Mouse (Mus musculus): ENCODE measurements at regions not wholly inside any gene's neighbourhood (a gene's known extent, or its start where the extent isn't known, plus 50 kb on each side); places are given as distances from the start of the nearest gene placed in this dataset.

DNA sequence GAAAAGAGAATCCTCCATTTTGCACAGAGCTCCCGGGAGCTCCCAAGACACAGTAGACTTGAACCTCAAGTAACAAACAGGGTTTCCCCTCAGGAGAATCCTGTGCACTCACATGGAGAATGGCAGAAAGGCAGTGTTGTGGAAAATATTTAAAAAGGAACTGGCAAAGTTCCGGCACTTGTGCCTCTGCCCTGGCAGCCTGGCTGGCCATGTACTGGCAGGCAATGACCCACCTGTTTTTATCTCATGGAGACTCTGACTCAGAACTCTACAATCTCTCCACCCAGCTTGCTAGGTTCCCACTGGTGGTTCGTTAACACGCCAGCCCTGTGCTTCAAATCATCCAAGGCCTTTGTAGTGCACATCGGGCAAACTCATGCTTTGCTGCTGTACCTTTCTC, 362.3 kb upstream of the Jmjd1c start:
- DNase-seq (ENCODE audit: low spot score): no peak
- ATAC-seq (ENCODE audit: extremely low read depth, insufficient number of reproducible peaks, low FRiP score, poor library complexity, severe bottlenecking): no peak
- H3K4me3 ChIP-seq (ENCODE audit: low read depth, low read length): no peak overlapping the region
- TF ChIP-seq POLR2AphosphoS5 (IDR thresholded peaks at IDR 0.05; ENCODE audit: insufficient replicate concordance, low read depth, low read length): no peak
- no peak for TF ChIP-seq GATA1 (IDR thresholded peaks at IDR 0.05; ENCODE audit: borderline replicate concordance, low read length)
- no peak for TF ChIP-seq CTCF (IDR thresholded peaks at IDR 0.05; ENCODE audit: low read depth, low read length)
- TF ChIP-seq GATA2 (IDR thresholded peaks at IDR 0.05; ENCODE audit: borderline replicate concordance, low read depth, low read length): no peak
- TF ChIP-seq TAL1 (conservative IDR thresholded peaks at IDR 0.05; ENCODE audit: low read depth, low read length): no peak
- no peaks in the 10 kb centered on the region for H3K27me3 ChIP-seq (ENCODE audit: insufficient read depth, low read length)
- H3K9me3 ChIP-seq (replicated peaks): peaks cover 12% of the 10 kb centered on the region
- H3K4me1 ChIP-seq (ENCODE audit: insufficient read depth, low read depth, low read length): no peaks in the 10 kb centered on the region
- H3K36me3 ChIP-seq (replicated peaks): no peaks in the 10 kb centered on the region

DNA sequence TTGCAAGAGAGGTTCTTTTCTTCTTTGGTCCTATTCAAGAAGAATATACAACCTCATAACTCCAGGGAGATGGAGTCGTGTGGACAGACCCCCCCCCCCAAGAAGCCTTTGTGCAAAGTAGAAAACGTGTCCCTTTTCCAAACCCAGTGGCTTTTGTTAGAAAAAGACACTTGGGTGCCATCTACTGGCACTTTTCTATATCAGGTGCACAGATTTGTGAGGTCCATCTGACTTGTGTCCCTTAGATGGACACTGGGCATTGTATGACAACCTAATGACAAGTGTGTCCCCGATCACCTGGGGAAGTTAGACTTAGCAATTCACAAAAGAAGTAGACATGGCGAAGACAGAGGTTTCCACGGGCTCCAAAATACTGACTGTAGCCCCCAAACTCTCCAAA, 361.1 kb upstream of the Jmjd1c start:
- Histone ChIP-seq H3K4me1 (ENCODE audit: insufficient read depth, low read depth, low read length) (no peaks in the 10 kb centered on the region), H3K9me3 (replicated peaks) (peaks cover 8% of the 10 kb centered on the region), H3K27me3 (ENCODE audit: insufficient read depth, low read length) (no peaks in the 10 kb centered on the region), H3K36me3 (replicated peaks) (no peaks in the 10 kb centered on the region), H3K4me3 (ENCODE audit: low read depth, low read length) (no peak overlapping the region)
- TF ChIP-seq CTCF (IDR thresholded peaks at IDR 0.05; ENCODE audit: low read depth, low read length): no peak
- TF ChIP-seq GATA1 (IDR thresholded peaks at IDR 0.05; ENCODE audit: borderline replicate concordance, low read length): no peak
- no peak for TF ChIP-seq POLR2AphosphoS5 (IDR thresholded peaks at IDR 0.05; ENCODE audit: insufficient replicate concordance, low read depth, low read length)
- no peak for TF ChIP-seq GATA2 (IDR thresholded peaks at IDR 0.05; ENCODE audit: borderline replicate concordance, low read depth, low read length)
- no peak for TF ChIP-seq TAL1 (conservative IDR thresholded peaks at IDR 0.05; ENCODE audit: low read depth, low read length)
- DNase-seq (ENCODE audit: low spot score): no peak
- ATAC-seq (ENCODE audit: extremely low read depth, insufficient number of reproducible peaks, low FRiP score, poor library complexity, severe bottlenecking): no peak

DNA sequence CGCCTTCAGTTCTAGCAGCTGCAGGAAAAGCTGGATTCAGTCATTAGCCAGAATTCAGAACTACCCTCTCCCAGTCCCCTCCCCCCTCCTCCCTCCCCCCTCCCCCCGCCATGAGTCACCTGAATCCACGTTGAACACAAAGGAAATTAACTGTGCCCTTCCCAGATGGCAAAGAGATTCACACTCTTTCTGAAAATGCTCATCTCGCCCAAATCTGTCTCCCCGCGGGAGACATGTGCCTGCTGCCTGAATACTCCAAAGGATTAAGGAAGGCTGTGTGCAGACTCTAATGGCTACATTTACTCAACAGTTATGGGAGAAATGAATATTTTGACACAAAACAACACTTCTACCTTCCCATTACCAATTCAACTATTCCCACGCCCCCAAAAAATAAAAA, 356.9 kb upstream of the Jmjd1c start:
- H3K9me3 ChIP-seq (replicated peaks): peaks cover 11% of the 10 kb centered on the region; the same call in 1 of the 2 replicates
- no peaks in the 10 kb centered on the region for H3K36me3 ChIP-seq (replicated peaks)
- no peak overlapping the region for H3K4me3 ChIP-seq (ENCODE audit: low read depth, low read length)
- no peak for TF ChIP-seq GATA2 (IDR thresholded peaks at IDR 0.05; ENCODE audit: borderline replicate concordance, low read depth, low read length)
- no peak for TF ChIP-seq TAL1 (conservative IDR thresholded peaks at IDR 0.05; ENCODE audit: low read depth, low read length)
- TF ChIP-seq GATA1 (IDR thresholded peaks at IDR 0.05; ENCODE audit: borderline replicate concordance, low read length): no peak
- TF ChIP-seq POLR2AphosphoS5 (IDR thresholded peaks at IDR 0.05; ENCODE audit: insufficient replicate concordance, low read depth, low read length): no peak
- no peak for TF ChIP-seq CTCF (IDR thresholded peaks at IDR 0.05; ENCODE audit: low read depth, low read length)
- no peaks in the 10 kb centered on the region for H3K27me3 ChIP-seq (ENCODE audit: insufficient read depth, low read length)
- ATAC-seq (ENCODE audit: extremely low read depth, insufficient number of reproducible peaks, low FRiP score, poor library complexity, severe bottlenecking): no peak
- no peak for DNase-seq (ENCODE audit: low spot score)
- H3K4me1 ChIP-seq (ENCODE audit: insufficient read depth, low read depth, low read length): no peaks in the 10 kb centered on the region

DNA sequence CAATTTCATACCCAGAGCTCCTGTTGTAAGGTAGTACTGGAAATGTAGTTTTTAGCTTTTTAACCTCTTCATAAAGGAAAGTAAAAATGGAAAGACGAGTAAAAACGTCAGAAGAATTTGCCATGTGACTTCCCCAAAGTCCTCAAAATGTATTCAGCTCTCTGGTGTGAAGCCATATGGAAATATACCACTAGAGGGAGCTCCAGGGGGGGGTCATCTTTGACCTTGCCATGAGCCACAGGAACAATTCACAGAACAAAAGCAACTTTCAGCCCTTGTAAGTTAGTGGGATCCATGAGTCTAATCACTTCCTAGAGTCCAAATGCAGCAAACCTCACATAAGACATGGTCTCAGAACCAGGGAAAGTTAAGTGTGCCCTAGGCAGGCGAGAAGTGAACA, 354.1 kb upstream of the Jmjd1c start:
- DNase-seq (ENCODE audit: low spot score): no peak
- no peaks in the 10 kb centered on the region for H3K4me1 ChIP-seq (ENCODE audit: insufficient read depth, low read depth, low read length)
- no peaks in the 10 kb centered on the region for H3K36me3 ChIP-seq (replicated peaks)
- ATAC-seq (ENCODE audit: extremely low read depth, insufficient number of reproducible peaks, low FRiP score, poor library complexity, severe bottlenecking): no peak
- no peaks in the 10 kb centered on the region for H3K27me3 ChIP-seq (ENCODE audit: insufficient read depth, low read length)
- H3K9me3 ChIP-seq (replicated peaks): peaks cover 13% of the 10 kb centered on the region
- no peak overlapping the region for H3K4me3 ChIP-seq (ENCODE audit: low read depth, low read length)
- no peak for TF ChIP-seq TAL1 (conservative IDR thresholded peaks at IDR 0.05; ENCODE audit: low read depth, low read length)
- no peak for TF ChIP-seq GATA2 (IDR thresholded peaks at IDR 0.05; ENCODE audit: borderline replicate concordance, low read depth, low read length)
- TF ChIP-seq GATA1 (IDR thresholded peaks at IDR 0.05; ENCODE audit: borderline replicate concordance, low read length): no peak
- no peak for TF ChIP-seq CTCF (IDR thresholded peaks at IDR 0.05; ENCODE audit: low read depth, low read length)
- TF ChIP-seq POLR2AphosphoS5 (IDR thresholded peaks at IDR 0.05; ENCODE audit: insufficient replicate concordance, low read depth, low read length): no peak

DNA sequence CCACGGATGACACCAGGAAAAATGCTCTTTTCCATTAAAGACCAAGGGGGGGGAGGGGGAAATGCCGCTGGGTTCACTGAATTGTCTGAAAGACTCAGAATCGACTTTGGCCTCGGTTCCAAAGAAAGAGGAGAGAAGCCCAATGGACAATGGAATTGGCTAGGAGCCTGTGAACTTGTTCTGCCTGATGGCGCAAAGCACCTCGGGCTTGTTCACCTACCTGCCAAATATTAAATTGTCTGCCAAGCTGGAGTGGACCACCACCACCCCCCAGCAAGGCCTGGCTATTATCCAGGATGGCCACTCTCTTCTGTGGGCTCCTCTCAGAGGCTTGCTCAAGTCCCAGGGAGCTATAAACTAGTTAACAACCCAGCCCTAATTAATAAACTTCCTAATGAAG, 352.7 kb upstream of the Jmjd1c start:
- Histone ChIP-seq H3K36me3 (replicated peaks) (no peaks in the 10 kb centered on the region), H3K27me3 (ENCODE audit: insufficient read depth, low read length) (no peaks in the 10 kb centered on the region), H3K4me3 (ENCODE audit: low read depth, low read length) (no peak overlapping the region), H3K4me1 (ENCODE audit: insufficient read depth, low read depth, low read length) (no peaks in the 10 kb centered on the region), H3K9me3 (replicated peaks) (peaks cover 9% of the 10 kb centered on the region; the same call in 1 of the 2 replicates)
- ATAC-seq (ENCODE audit: extremely low read depth, insufficient number of reproducible peaks, low FRiP score, poor library complexity, severe bottlenecking) (no peak), DNase-seq (ENCODE audit: low spot score) (no peak)
- TF ChIP-seq TAL1 (conservative IDR thresholded peaks at IDR 0.05; ENCODE audit: low read depth, low read length): no peak
- no peak for TF ChIP-seq CTCF (IDR thresholded peaks at IDR 0.05; ENCODE audit: low read depth, low read length)
- TF ChIP-seq GATA2 (IDR thresholded peaks at IDR 0.05; ENCODE audit: borderline replicate concordance, low read depth, low read length): no peak
- TF ChIP-seq GATA1 (IDR thresholded peaks at IDR 0.05; ENCODE audit: borderline replicate concordance, low read length): no peak
- TF ChIP-seq POLR2AphosphoS5 (IDR thresholded peaks at IDR 0.05; ENCODE audit: insufficient replicate concordance, low read depth, low read length): no peak

DNA sequence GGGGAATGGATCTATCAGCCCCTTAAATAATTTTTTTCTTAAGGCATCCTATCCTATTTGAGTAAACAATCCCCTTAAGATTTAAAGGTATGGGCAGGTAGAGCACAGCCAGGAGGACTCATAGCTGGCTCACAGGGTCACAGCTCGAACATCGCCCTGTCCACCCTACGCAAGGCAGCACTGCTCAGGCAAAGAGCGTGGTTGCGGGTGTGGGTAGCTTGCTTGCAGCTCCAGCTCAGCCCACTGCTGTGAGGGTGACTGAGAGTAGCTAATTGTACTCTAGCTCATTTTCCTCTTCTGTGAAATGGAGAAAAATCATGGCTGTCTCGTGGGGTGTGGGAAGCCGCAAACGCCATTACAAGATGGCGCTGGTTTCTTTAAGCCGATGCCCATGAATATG, 350.1 kb upstream of the Jmjd1c start:
- no peak overlapping the region for H3K4me3 ChIP-seq (ENCODE audit: low read depth, low read length)
- TF ChIP-seq CTCF (IDR thresholded peaks at IDR 0.05; ENCODE audit: low read depth, low read length): no peak
- no peak for TF ChIP-seq GATA1 (IDR thresholded peaks at IDR 0.05; ENCODE audit: borderline replicate concordance, low read length)
- TF ChIP-seq GATA2 (IDR thresholded peaks at IDR 0.05; ENCODE audit: borderline replicate concordance, low read depth, low read length): no peak
- TF ChIP-seq POLR2AphosphoS5 (IDR thresholded peaks at IDR 0.05; ENCODE audit: insufficient replicate concordance, low read depth, low read length): no peak
- no peak for TF ChIP-seq TAL1 (conservative IDR thresholded peaks at IDR 0.05; ENCODE audit: low read depth, low read length)
- H3K9me3 ChIP-seq (replicated peaks): peaks cover 10% of the 10 kb centered on the region; the same call in 1 of the 2 replicates
- H3K4me1 ChIP-seq (ENCODE audit: insufficient read depth, low read depth, low read length): no peaks in the 10 kb centered on the region
- no peaks in the 10 kb centered on the region for H3K36me3 ChIP-seq (replicated peaks)
- no peaks in the 10 kb centered on the region for H3K27me3 ChIP-seq (ENCODE audit: insufficient read depth, low read length)
- no peak for ATAC-seq (ENCODE audit: extremely low read depth, insufficient number of reproducible peaks, low FRiP score, poor library complexity, severe bottlenecking)
- no peak for DNase-seq (ENCODE audit: low spot score)
